In the genomic region with DNA sequence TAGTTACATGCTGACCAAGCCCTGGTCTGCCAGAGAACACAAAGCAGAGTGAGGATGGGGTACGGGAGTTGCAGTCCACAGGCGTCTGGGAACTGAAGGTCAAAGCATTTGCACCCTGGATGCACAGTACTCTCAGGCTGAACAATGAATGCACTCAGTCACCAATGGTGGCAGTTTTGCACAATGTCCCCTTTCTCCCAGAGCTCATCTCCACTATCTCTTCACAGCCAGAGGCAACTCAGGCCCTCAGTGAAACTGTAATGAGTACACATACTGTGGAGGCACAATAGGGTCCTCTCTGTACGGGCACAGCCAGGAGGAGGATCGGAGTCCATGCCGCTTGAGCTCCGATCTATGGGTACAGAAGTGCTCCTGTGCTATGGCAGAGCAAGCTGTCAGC, we compare ENCODE assay signal across 14 mouse cellular contexts.
DNase-seq lines count a peak whose midpoint lies in the region.
"Had no signal": no experiment of that assay in that cellular context is flagged by ENCODE, and none has a peak within 500 bp of the region (broad histone marks: within the 10 kb centered on the region; RNA-seq: fewer than 3 reads in every experiment).

No protein-coding gene starts in this region.

- peak; percentile 21 for DNase-seq in embryo, embryonic 10.5 days (ENCODE audit: low spot score)
- no peak for DNase-seq in embryo, embryonic 11 days
- DNase-seq in layer of hippocampus, adult 11-12 months (ENCODE audit: low spot score) = peak; percentile 41
- no peak for DNase-seq in layer of hippocampus, postnatal 10 days (ENCODE audit: low spot score in 2 of 2)
- peak; percentile 52 for DNase-seq in retina, postnatal 1 day
- no peak for DNase-seq in retina, embryonic 14.5 days (ENCODE audit: low spot score)
- peak; percentile 23 for DNase-seq in mesoderm, embryonic 11.5 days (ENCODE audit: low read depth, low spot score)
- DNase-seq in cerebellum, adult 9-11 months = no peak
- DNase-seq: adrenal gland, postnatal 10 days; cerebellum, adult 8-10 months; heart, postnatal 10 days; kidney, adult 18-20 months; lung, adult 18-20 months; lung, postnatal 10 days had no signal

Comparison
In these comparisons a context has a peak if more than half of its experiments do, and no peak if none do; other contexts are left out.
1. DNase-seq: peak in embryo, embryonic 10.5 days (single experiment), layer of hippocampus, adult 11-12 months (single experiment), retina, postnatal 1 day (single experiment) and mesoderm, embryonic 11.5 days (single experiment); none in embryo, embryonic 11 days (single experiment), layer of hippocampus, postnatal 10 days (0 of 2), retina, embryonic 14.5 days (single experiment) and cerebellum, adult 9-11 months (single experiment).